Mouse (Mus musculus): ENCODE data around the gene Lipc. TPM values are rescaled to one million over a fixed set of nuclear protein-coding genes. Genes with fewer than 3 reads are reported as not detected.
"Not testable (repeated sequence)": the region's sequence is repeated elsewhere in the genome, so short reads cannot be mapped to it uniquely, and the experiment has no call there.

Gene Lipc
- polyA plus RNA-seq, 1 experiment, result not detected

DNA sequence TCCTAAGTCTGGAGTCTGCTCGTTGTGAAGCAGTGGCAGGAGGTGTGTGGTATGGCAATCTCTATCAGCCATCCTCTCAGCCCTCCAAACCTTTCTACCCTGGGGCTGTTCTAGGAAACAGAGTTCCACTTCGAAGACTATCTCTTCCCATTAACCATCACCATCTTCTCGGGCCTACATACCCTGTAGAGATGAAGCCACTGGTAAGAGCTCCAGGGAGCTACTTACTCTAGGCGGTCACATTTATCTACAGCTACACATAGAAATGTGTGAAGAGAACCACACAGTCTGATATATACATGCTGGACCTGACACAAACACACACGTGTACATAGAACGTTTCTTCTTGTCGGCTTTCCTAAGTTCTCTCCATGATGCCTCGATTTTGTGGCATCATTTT lies 79.4 kb downstream of the Lipc start:
- no peaks in the 10 kb centered on the region for H3K27me3 ChIP-seq (replicated peaks)
- no peak overlapping the region for H3K4me3 ChIP-seq (replicated peaks)
- peaks cover 76% of the 10 kb centered on the region for H3K4me1 ChIP-seq
- TF ChIP-seq FLI1 (IDR thresholded peaks at IDR 0.05; ENCODE audit: low read length) (no peak), GATA1 (IDR thresholded peaks at IDR 0.05; ENCODE audit: borderline replicate concordance, low read length) (no peak)
- no peaks in the 10 kb centered on the region for H3K9me3 ChIP-seq
- H3K36me3 ChIP-seq (replicated peaks; ENCODE audit: low read length), result no peaks in the 10 kb centered on the region

DNA sequence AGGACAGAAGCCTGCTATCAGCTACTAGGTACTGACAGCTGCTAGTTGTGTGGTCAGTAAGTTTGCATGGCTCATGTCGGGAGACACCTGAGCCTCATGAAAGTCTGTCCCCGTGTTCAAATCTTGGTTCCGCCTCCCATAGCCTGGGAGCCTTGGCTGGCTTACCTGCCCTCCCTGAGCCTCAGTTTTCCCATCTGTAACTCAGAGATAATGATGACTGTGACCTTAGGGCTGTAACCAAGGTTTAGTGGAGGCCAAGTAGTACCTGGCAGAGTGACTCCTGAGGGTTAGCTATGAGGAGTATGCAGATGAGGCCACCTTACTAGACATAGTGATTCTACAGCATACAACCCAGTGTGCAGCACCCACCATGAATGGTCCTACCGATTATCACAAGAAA lies 81.7 kb downstream of the Lipc start:
- no peaks in the 10 kb centered on the region for H3K27me3 ChIP-seq (replicated peaks)
- H3K9me3 ChIP-seq, result no peaks in the 10 kb centered on the region
- peaks cover 70% of the 10 kb centered on the region for H3K4me1 ChIP-seq
- no peak overlapping the region for H3K4me3 ChIP-seq (replicated peaks)
- no peaks in the 10 kb centered on the region for H3K36me3 ChIP-seq (replicated peaks; ENCODE audit: low read length)
- TF ChIP-seq GATA1 (IDR thresholded peaks at IDR 0.05; ENCODE audit: borderline replicate concordance, low read length) (no peak), FLI1 (IDR thresholded peaks at IDR 0.05; ENCODE audit: low read length) (no peak)

DNA sequence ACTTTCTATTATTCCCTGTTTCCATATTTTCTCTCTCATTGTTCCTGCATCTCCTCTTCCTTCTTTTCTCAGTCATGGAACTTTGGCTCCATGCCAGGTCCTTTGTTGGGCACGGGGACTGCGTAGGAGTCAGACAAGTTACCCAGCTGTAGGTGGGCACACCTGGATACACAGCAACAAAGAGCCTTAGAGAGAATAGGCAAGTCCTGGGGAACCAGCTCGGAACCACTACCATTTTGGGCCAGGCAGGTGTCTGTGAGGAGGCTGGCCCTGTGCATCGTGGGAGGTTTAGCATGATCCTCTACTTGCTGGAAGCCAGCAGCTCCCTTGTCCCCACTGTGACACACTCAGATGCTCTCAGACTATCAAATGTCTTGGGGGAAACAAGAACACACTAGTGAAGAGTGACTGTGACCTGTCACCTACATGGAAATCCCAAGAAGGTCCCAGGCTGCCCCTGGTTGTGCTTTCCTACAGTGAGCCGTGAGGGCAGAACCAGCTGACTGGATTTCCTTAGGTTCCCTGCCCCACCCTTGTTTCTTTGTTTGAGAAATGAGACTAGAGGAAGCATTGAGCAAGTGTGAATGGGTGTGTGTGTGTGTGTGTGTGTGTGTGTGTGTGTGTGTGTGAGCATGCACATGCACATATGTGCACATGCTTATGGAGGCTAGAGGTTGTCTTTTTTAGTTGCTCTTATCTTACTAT lies 82.7 kb downstream of the Lipc start:
- no peaks in the 10 kb centered on the region for H3K9me3 ChIP-seq
- H3K4me3 ChIP-seq (replicated peaks), result no peak overlapping the region
- H3K36me3 ChIP-seq (replicated peaks; ENCODE audit: low read length), result no peaks in the 10 kb centered on the region
- no peaks in the 10 kb centered on the region for H3K27me3 ChIP-seq (replicated peaks)
- no peak for TF ChIP-seq GATA1 (IDR thresholded peaks at IDR 0.05; ENCODE audit: borderline replicate concordance, low read length)
- no peak for TF ChIP-seq FLI1 (IDR thresholded peaks at IDR 0.05; ENCODE audit: low read length)
- peaks cover 70% of the 10 kb centered on the region for H3K4me1 ChIP-seq

DNA sequence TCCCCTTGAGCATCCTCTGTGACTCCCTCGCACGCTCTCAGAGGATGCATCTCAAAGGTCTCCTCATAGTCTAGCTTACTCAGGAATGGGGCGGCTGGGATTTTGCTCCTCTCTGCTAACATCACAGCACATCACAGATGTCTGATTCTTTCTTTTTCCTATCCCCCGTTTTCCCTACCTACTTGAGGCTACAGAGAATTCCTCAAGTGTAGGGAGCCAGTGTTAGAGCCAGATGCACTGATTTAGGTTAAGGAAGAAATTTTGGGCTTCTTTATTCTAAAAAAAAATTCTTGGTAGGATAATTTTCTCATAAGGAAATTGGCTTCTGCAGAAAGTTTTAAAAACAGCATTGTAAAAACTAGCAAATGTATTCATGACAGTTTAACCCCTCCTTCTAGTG lies 84.6 kb downstream of the Lipc start:
- Histone ChIP-seq H3K9me3 (no peaks in the 10 kb centered on the region), H3K4me1 (peaks cover 68% of the 10 kb centered on the region), H3K4me3 (replicated peaks) (no peak overlapping the region), H3K27me3 (replicated peaks) (no peaks in the 10 kb centered on the region), H3K36me3 (replicated peaks; ENCODE audit: low read length) (no peaks in the 10 kb centered on the region)
- no peak for TF ChIP-seq FLI1 (IDR thresholded peaks at IDR 0.05; ENCODE audit: low read length)
- no peak for TF ChIP-seq GATA1 (IDR thresholded peaks at IDR 0.05; ENCODE audit: borderline replicate concordance, low read length)

DNA sequence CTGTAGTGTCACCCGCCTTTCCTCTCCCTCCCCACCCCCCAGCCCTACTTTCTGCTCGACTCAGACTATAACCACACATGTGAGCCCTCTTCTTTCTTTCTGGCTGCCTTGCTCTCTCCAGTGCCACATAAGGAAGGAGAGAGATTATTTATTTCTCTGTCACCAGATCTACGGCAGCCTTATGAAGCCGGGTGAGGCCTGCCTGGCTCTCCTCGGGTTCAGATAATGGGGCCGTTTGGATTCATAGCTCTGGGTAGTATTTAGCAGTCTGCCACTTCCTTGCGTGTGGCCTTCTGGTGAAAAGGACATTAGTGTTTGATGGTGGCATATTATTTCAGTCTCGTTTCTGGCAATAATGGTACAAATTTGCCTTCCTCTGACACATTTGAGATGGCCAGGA lies 88.0 kb downstream of the Lipc start:
- Histone ChIP-seq H3K27me3 (replicated peaks) (no peaks in the 10 kb centered on the region), H3K4me3 (replicated peaks) (no peak overlapping the region), H3K36me3 (replicated peaks; ENCODE audit: low read length) (no peaks in the 10 kb centered on the region), H3K9me3 (no peaks in the 10 kb centered on the region), H3K4me1 (peaks cover 68% of the 10 kb centered on the region)
- TF ChIP-seq FLI1 (IDR thresholded peaks at IDR 0.05; ENCODE audit: low read length) (no peak), GATA1 (IDR thresholded peaks at IDR 0.05; ENCODE audit: borderline replicate concordance, low read length) (no peak)

DNA sequence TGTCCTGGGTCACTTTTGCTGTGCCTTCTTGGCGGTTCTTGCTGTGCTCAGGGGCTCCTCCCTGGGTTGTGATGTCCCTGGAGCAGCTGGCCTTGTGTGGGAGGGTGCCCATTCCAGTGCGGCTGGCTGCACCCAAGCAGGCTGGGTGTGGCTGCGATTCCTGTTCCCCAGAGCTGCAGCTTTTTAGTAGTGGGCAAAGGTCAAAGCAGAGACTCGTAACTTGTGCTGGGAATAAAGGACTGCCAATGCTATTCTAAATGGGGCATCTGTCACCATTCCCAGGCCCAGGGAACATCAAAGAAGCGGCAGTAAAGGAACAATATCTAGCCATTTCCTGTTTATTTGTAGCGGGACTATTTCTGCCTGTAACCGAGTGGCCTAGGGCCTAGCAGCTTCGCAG lies 88.7 kb downstream of the Lipc start:
- Histone ChIP-seq H3K4me3 (replicated peaks) (no peak overlapping the region), H3K9me3 (no peaks in the 10 kb centered on the region), H3K4me1 (peaks cover 61% of the 10 kb centered on the region), H3K27me3 (replicated peaks) (no peaks in the 10 kb centered on the region), H3K36me3 (replicated peaks; ENCODE audit: low read length) (no peaks in the 10 kb centered on the region)
- TF ChIP-seq GATA1 (IDR thresholded peaks at IDR 0.05; ENCODE audit: borderline replicate concordance, low read length) (no peak), FLI1 (IDR thresholded peaks at IDR 0.05; ENCODE audit: low read length) (no peak)

DNA sequence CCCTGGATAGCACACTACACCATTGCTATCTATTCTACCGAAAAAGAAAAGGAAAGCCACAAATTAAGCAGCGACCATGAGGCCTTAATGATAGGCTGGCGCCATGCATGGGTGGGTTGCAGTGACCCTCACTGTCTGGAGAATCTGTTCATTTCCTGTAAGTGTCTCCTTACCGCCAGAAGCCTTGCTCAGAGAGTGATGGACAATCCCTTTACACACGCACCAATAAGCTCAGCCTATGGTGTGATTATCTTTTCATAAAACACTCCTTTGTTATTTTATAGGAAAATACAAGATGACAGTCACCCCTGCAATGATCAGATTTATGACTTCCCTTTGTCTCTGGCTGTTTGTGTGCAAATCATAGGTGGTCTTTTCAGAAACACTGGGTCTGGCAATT lies 92.8 kb downstream of the Lipc start:
- no peak for TF ChIP-seq FLI1 (IDR thresholded peaks at IDR 0.05; ENCODE audit: low read length)
- TF ChIP-seq GATA1 (IDR thresholded peaks at IDR 0.05; ENCODE audit: borderline replicate concordance, low read length), result no peak
- Histone ChIP-seq H3K4me3 (replicated peaks) (no peak overlapping the region), H3K4me1 (peaks cover 53% of the 10 kb centered on the region), H3K9me3 (no peaks in the 10 kb centered on the region), H3K27me3 (replicated peaks) (no peaks in the 10 kb centered on the region), H3K36me3 (replicated peaks; ENCODE audit: low read length) (no peaks in the 10 kb centered on the region)

DNA sequence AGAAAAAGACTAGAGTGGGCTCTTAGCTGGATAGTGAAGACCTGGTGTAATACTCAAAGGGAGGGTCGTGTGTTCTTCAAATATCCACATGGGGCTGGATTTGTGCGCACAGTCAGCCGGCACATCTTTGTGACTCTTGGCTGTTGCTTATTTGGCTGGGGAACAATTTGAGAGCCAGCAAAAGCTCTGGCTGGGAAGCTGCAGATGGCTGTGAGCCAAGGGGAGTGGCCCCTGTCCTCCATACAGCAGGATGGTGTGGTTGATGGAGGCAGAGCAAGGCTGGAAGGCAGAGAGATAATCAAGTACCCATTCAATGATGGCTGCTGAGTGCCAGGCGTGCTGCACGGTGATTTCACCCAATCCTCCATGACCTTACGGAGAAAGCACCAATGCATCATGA lies 96.2 kb downstream of the Lipc start:
- Histone ChIP-seq H3K9me3 (no peaks in the 10 kb centered on the region), H3K4me1 (peaks cover 61% of the 10 kb centered on the region), H3K36me3 (replicated peaks; ENCODE audit: low read length) (no peaks in the 10 kb centered on the region), H3K27me3 (replicated peaks) (no peaks in the 10 kb centered on the region), H3K4me3 (replicated peaks) (peak overlapping the region; percentile 44)
- TF ChIP-seq GATA1 (IDR thresholded peaks at IDR 0.05; ENCODE audit: borderline replicate concordance, low read length) (no peak), FLI1 (IDR thresholded peaks at IDR 0.05; ENCODE audit: low read length) (no peak)

DNA sequence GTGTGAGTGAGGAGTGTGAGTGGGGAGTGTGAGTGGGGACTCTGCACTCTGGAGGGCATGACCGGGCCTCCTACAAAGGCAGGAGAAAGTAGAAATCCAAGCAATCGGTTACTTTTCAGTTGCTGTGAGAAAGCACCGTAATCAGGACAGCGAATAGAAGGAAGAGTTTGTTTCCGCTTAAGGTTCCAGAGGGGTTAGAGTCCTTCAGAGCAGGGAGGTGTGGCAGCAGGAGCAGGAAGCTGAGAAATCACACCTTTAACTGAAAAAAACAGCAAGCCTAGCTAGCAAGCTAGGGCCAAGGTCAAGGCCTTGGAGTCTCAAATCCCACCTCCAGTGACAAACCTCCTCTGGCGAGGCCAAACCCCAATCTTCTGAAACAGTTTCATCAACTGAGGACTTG lies 97.1 kb downstream of the Lipc start:
- H3K4me3 ChIP-seq (replicated peaks), result no peak overlapping the region
- no peak for TF ChIP-seq GATA1 (IDR thresholded peaks at IDR 0.05; ENCODE audit: borderline replicate concordance, low read length)
- no peak for TF ChIP-seq FLI1 (IDR thresholded peaks at IDR 0.05; ENCODE audit: low read length)
- H3K9me3 ChIP-seq, result no peaks in the 10 kb centered on the region
- H3K4me1 ChIP-seq, result peaks cover 64% of the 10 kb centered on the region
- H3K36me3 ChIP-seq (replicated peaks; ENCODE audit: low read length), result no peaks in the 10 kb centered on the region
- H3K27me3 ChIP-seq (replicated peaks), result no peaks in the 10 kb centered on the region

DNA sequence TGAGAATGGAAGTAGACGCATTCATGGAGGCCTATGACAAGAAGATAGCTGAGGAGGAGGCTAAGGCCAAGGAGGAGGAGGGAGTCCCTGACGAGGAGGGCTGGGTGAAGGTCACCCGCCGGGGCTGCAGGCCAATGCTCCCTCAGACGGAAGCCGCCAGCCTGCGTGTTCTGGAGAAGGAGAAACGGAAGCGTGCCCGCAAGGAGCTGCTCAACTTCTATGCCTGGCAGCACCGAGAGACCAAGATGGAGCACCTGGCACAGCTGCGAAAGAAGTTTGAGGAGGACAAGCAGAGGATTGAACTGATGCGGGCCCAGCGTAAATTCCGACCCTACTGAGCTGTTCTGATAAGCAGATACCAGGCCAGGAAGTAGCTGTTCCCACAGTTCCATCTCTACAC lies 98.9 kb downstream of the Lipc start:
- not testable (repeated sequence) for H3K36me3 ChIP-seq (replicated peaks; ENCODE audit: low read length); H3K27me3 ChIP-seq (replicated peaks); H3K9me3 ChIP-seq; H3K4me3 ChIP-seq (replicated peaks)
- peaks cover 67% of the 10 kb centered on the region for H3K4me1 ChIP-seq

DNA sequence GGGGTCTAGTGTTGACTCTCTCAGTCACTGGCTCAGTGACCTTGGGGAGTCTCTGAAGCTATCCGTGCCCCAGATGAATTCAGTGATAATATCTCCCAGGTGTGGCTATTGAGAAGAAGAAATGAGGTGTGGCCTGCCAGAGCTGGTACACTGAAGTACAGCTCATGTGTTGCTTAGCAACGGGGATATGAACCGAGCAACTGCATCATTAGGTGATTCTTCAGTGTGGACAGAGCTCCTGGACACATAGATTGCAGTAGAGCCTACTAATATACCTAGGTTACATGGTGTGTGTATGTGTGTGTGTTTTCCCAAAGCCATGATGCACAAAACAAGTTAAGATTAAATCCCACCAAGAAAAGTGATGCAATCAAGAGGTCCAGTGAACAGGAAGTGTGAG lies 100.5 kb downstream of the Lipc start:
- TF ChIP-seq GATA1 (IDR thresholded peaks at IDR 0.05; ENCODE audit: borderline replicate concordance, low read length) (no peak), FLI1 (IDR thresholded peaks at IDR 0.05; ENCODE audit: low read length) (no peak)
- Histone ChIP-seq H3K36me3 (replicated peaks; ENCODE audit: low read length) (no peaks in the 10 kb centered on the region), H3K9me3 (no peaks in the 10 kb centered on the region), H3K4me1 (peaks cover 79% of the 10 kb centered on the region), H3K4me3 (replicated peaks) (no peak overlapping the region), H3K27me3 (replicated peaks) (no peaks in the 10 kb centered on the region)

Data from megakaryocyte, embryonic 14.5 days (primary cell).